Mouse (Mus musculus) megakaryocyte, embryonic 14.5 days (primary cell): Measurements from ENCODE around the gene Ddx5. TPM values are rescaled to one million over a fixed set of nuclear protein-coding genes. Genes with fewer than 3 reads are reported as not detected.
"Not testable (repeated sequence)": the region's sequence is repeated elsewhere in the genome, so short reads cannot be mapped to it uniquely, and the experiment has no call there.

ENCODE experiments used
- H3K27me3 ChIP-seq: replicated peaks from 2 replicates; pipeline ENCODE3; 2012; ENCODE audit warnings: inconsistent platforms
- H3K36me3 ChIP-seq: replicated peaks from 2 replicates; pipeline ENCODE3; 2012; ENCODE audit warnings: low read length, inconsistent platforms, mixed read lengths
- H3K4me1 ChIP-seq: 2 replicates; pipeline ENCODE4 v1.6.1; 2012; ENCODE audit warnings: inconsistent platforms
- H3K4me3 ChIP-seq: replicated peaks from 2 replicates; pipeline ENCODE3; 2012; ENCODE audit warnings: moderate library complexity, mild to moderate bottlenecking, inconsistent platforms
- H3K9me3 ChIP-seq: 2 replicates; pipeline ENCODE4 v1.6.1; 2012; ENCODE audit warnings: inconsistent platforms
- FLI1 ChIP-seq: IDR thresholded peaks from 2 replicates; pipeline ENCODE4 v1.6.1; 2012; ENCODE audit warnings: low read length, inconsistent platforms, mixed read lengths
- GATA1 ChIP-seq: IDR thresholded peaks from 3 replicates; pipeline ENCODE4 v1.6.1; 2012; ENCODE audit warnings: mixed read lengths, low read length, inconsistent platforms, borderline replicate concordance
- polyA plus RNA-seq: library from polyadenylated mRNA; stranded (reverse); fragments of >175 nt; gene quantifications from 2 replicates; pipeline ENCODE4 v1.2.3, GENCODE M21; 2012; ENCODE audit warnings: low replicate concordance; ENCODE audit not compliant: insufficient read depth

Ddx5 gene
- polyA plus RNA-seq, 1 experiment = 1,300 TPM

DNA sequence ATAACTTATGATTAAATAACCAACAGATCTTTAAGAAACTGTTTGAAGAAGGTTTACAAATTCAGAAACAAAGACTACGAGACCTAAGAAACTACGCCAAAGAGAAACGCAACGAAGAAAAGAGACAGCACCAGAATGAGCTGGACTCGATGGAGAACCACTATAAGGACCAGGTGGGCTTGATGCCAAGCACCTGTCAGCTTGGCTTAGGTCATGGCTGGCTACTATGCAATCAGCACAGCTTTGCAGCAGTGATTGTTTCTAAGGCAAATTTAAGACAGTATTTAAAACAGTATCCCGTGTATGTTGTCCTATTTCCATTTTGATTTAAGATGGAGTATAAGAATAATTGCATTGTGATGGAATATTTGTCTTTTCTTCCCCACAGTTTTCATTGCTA lies 28.8 kb upstream of the Ddx5 start:
- H3K36me3 ChIP-seq = peaks cover 100% of the 10 kb centered on the region
- TF ChIP-seq FLI1 (no peak), GATA1 (no peak)
- no peaks in the 10 kb centered on the region for H3K27me3 ChIP-seq
- no peak overlapping the region for H3K4me3 ChIP-seq
- no peaks in the 10 kb centered on the region for H3K9me3 ChIP-seq
- H3K4me1 ChIP-seq = peaks cover 17% of the 10 kb centered on the region

DNA sequence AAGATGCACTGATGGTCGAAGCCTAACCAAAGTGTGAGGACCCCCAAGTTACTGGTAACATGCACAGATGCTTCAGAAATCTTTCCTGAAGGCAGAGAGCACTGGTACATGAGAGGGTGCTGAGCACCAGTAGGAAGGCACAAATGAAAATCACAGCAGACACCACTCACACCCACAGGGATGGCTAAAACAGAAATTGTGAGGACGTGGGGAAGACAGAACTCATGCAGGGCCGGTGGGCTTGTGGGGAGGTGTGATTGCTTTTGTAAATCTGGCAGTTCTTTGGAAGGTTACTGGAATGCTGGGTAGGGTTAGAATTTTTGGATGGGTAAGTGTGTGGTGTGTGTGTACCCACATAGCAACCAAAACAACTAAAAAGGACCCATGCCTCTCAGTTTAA lies 28.2 kb upstream of the Ddx5 start:
- Histone ChIP-seq H3K4me3 (no peak overlapping the region), H3K36me3 (peaks cover 100% of the 10 kb centered on the region)

DNA sequence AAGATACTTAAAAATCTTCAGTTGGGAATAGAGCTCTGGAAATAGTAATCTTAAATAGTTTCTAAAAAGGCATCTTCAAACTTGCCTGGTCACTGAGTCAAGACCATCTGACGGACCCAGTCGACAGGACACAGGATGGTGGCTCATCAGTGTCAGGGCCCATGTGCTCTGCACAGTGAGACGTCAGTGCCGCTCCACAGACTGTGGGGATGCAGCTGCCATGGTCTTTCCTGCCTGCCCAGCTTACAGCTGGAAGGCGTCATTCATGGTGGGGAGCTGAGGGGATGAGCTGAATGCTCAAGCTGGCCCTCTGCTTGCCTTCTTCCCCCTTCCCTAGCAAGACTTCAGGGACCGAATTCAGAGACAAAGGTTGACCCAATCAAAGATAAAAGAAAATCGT lies 27.3 kb upstream of the Ddx5 start:
- Histone ChIP-seq H3K4me1 (peaks cover 15% of the 10 kb centered on the region), H3K36me3 (peaks cover 100% of the 10 kb centered on the region), H3K27me3 (no peaks in the 10 kb centered on the region), H3K4me3 (peak overlapping the region; percentile 12), H3K9me3 (no peaks in the 10 kb centered on the region)
- TF ChIP-seq GATA1 (no peak), FLI1 (no peak)

More for the DNA sequence above, 28.2 kb upstream of the Ddx5 start:
- Histone ChIP-seq H3K27me3 (no peaks in the 10 kb centered on the region), H3K9me3 (no peaks in the 10 kb centered on the region), H3K4me1 (peaks cover 17% of the 10 kb centered on the region)
- TF ChIP-seq FLI1 = no peak
- TF ChIP-seq GATA1 = no peak

DNA sequence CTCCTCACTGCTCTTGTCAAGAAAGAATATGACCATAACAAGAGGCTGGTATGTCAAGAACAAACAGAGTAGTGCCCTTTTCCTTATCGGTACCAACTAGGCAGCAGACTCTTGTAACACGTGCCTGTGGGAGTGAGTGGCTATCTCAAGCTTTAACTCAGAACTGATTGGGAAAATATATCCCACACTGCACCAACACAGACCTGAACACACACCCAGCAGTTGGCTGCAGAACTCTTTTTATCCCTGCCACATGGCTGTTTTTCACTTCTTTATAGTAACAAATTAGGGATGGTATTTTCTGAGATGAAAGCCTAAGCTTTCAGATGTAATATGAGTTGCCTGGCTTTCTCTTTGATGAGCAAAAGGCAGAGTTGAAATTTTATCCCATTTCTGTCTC lies 26.8 kb upstream of the Ddx5 start:
- Histone ChIP-seq H3K27me3 (no peaks in the 10 kb centered on the region), H3K4me3 (no peak overlapping the region), H3K9me3 (no peaks in the 10 kb centered on the region), H3K4me1 (peaks cover 9% of the 10 kb centered on the region), H3K36me3 (peaks cover 100% of the 10 kb centered on the region)
- no peak for TF ChIP-seq GATA1
- no peak for TF ChIP-seq FLI1

DNA sequence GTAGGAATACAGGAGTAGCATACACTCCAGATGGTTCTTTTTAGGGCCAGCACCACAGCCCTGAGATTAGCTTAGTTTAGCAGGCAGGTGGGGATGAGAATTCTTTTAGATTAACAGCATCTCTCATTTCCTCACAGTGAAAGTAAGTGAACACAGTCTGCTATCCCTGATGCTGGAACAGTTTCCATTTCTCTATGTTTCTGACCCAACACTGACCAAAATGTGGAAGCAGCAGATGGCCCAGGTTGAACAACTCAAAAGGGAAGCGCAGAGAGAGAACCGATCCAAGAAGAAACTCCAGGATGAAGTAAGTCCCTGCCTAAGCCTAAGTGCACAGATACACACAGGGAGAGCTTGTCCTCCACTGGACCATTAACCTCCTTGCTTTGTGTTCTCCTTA lies 26.3 kb upstream of the Ddx5 start:
- Histone ChIP-seq H3K4me1 (peaks cover 9% of the 10 kb centered on the region), H3K36me3 (peaks cover 100% of the 10 kb centered on the region), H3K27me3 (no peaks in the 10 kb centered on the region), H3K9me3 (no peaks in the 10 kb centered on the region), H3K4me3 (no peak overlapping the region)
- TF ChIP-seq FLI1 = no peak
- TF ChIP-seq GATA1 = no peak

DNA sequence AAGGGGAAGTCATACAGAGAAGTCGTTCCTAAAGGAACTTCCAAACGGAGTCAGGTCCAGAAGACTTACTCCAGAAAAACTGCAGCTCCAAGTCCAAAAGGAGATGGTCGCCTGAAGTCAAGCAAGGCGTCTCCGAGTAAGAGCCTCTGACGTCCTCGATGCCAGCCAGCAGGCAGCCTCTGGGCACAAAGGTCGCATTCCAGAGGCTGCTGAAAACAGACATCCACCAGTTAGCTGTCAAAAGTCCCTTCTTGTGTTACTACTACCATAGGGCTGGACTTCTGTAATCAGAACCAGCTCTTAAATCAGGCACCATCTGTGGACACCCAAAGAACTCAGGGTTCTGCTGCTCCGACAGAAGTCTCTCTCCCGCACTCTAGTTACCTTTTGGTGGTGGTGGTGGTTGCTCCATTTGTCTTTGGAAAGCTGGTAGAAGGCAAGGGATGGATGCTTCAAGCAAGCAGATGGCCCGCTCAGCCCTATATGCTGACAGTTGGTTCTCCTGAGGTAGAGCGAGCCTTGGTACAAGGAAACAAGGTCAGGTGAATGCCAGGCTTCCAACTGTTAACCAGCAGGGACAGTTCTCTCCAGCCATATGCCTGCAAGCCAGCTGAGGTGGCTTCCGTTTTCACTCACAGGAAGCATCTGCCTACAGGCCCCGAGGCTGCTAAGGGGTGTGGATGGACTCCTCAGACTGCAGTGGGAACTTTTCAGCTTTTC lies 25.8 kb upstream of the Ddx5 start:
- H3K4me3 ChIP-seq = no peak overlapping the region
- H3K4me1 ChIP-seq = peaks cover 9% of the 10 kb centered on the region
- peaks cover 100% of the 10 kb centered on the region for H3K36me3 ChIP-seq
- H3K9me3 ChIP-seq = no peaks in the 10 kb centered on the region
- H3K27me3 ChIP-seq = no peaks in the 10 kb centered on the region
- TF ChIP-seq FLI1 (no peak), GATA1 (no peak)

DNA sequence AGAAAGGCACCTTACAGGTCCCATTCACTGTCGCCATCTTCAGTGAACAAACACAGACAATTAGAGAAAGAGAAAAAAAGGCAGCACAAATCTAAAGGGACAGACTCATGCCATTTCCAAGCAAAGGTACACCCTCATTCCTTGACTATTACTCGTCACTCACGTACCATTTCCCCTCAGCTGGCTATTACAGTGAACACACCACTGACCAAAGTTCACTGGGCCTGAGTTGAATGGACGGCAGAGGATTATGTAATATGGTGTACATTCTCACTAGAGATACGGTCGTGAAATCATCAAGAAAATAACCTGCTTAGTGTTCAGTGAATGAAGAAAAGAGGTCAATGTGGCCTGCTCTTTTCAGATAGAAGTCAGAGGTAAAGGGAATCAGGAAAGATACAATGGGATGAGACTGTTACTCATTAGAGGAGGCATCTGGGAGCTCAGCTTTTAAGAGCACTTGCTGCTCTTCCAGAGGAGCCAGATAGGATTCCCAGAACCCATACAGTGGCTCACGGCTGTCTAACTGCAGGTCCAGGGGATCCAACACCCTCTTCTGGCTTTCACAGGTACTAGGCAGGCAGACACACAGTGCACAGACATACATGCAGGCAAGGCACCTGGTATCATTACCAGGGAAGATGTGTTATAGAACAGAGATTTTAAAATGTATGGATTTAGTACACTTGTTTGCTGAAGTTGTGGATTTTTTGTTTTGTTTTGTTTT lies 23.6 kb upstream of the Ddx5 start:
- Histone ChIP-seq H3K36me3 (peaks cover 99% of the 10 kb centered on the region), H3K4me3 (no peak overlapping the region), H3K4me1 (0 out of 2 replicates have a peak, but pooled peaks cover 3% of the 10 kb centered on the region), H3K9me3 (no peaks in the 10 kb centered on the region), H3K27me3 (no peaks in the 10 kb centered on the region)
- TF ChIP-seq FLI1 (no peak), GATA1 (no peak)

DNA sequence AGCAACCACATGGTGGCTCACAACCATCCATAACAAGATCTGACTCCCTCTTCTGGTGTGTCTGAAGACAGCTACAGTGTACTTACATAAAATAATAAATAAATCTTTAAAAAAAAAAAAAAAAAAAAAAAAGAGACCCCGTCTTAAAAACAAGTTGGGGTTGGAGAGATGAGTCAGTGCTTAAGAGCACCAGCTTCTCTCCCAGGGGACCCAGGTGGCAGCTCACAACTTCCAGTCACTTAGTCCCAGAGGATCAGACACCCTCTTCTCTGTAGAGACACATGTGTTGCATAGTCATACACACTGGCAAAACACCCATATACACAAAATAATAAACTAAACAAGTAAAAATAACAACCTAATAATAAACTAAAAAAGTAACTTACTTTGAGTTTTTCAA lies 18.5 kb upstream of the Ddx5 start:
- H3K4me1 ChIP-seq, H3K4me3 ChIP-seq, H3K9me3 ChIP-seq, H3K27me3 ChIP-seq: not testable (repeated sequence)
- H3K36me3 ChIP-seq = peaks cover 87% of the 10 kb centered on the region

DNA sequence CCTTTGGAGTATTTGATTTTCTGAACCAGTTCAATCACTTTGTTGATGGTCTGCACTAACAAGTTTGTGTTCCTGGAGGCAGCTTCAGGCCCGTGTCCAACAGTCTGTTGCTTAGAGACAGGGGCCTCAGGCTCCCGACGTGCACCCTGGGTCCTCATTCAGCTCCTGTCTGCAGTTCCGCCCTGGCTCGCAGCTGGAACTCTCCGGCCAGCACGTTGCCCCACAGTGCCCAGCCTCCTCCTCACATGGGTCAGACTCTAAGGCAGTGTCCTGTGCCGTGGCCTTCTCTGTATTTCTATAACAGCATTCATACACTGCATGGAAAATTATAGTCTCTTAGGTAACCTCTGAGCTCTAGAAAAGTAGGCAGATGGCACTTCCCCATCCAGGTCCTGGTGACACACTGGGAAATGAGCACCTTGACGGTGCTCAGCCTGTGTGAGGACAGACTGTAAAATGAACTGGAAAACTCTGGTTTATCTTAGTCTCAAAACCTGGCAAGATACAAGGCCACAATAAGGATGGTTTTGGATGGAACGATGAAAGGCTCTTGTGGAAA lies 13.2 kb upstream of the Ddx5 start:
- Histone ChIP-seq H3K27me3 (no peaks in the 10 kb centered on the region), H3K36me3 (peaks cover 86% of the 10 kb centered on the region), H3K4me3 (no peak overlapping the region), H3K4me1 (peaks cover 4% of the 10 kb centered on the region; the same call in 1 of the 2 replicates), H3K9me3 (peaks cover 6% of the 10 kb centered on the region)
- TF ChIP-seq FLI1 = no peak
- no peak for TF ChIP-seq GATA1

DNA sequence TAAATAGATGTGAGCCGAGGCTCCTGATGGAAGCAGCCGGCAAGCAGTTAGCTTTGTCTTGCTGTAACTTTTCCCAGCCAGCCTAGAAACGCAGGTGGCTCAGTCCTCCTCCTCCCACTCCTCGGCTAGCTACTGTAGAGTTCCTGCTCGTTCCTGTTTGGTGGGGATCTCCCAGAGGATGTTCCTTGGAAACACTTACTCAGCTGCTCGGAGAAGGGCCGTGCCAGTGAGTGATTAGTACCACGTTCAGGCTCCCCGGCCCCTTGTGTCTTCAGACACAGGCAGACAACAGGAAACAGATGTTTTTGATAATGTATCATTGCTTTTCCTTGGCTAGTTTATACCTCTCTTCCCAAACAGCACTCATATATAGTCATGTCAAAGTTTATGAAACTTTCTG lies 6.7 kb upstream of the Ddx5 start:
- Histone ChIP-seq H3K27me3 (no peaks in the 10 kb centered on the region), H3K9me3 (peaks cover 6% of the 10 kb centered on the region), H3K4me1 (peaks cover 55% of the 10 kb centered on the region), H3K4me3 (peak overlapping the region; percentile 58), H3K36me3 (peaks cover 93% of the 10 kb centered on the region)
- no peak for TF ChIP-seq FLI1
- TF ChIP-seq GATA1 = no peak
